Mouse (Mus musculus): ENCODE data around the gene H2-M3. TPM values are rescaled to one million over a fixed set of nuclear protein-coding genes. Genes with fewer than 3 reads are reported as not detected.

H2-M3 gene
- polyA plus RNA-seq, 1 experiment = 3.0 TPM

- 65% methylated on average over 8 of the region's 8 CpGs for WGBS
- H3K4me3 ChIP-seq (replicated peaks; ENCODE audit: insufficient read depth, low read depth, low read length) = peak overlapping the region; percentile 67
- H3K27ac ChIP-seq (ENCODE audit: insufficient read depth, low read length) = no peak overlapping the region
- DNase-seq = no peak
- H3K4me1 ChIP-seq (ENCODE audit: control insufficient read depth, insufficient read depth, low read length) = no peaks in the 10 kb centered on the region
- H3K27me3 ChIP-seq (ENCODE audit: control insufficient read depth, insufficient read depth, low read length) = no peaks in the 10 kb centered on the region
- TF ChIP-seq POLR2A (IDR thresholded peaks at IDR 0.05; ENCODE audit: borderline replicate concordance, insufficient read depth, low read length) (no peak), CTCF (IDR thresholded peaks at IDR 0.05; ENCODE audit: borderline replicate concordance, insufficient read depth, low read depth, low read length) (no peak)
Observed at GRCm38 (mm10) chr17:37270702-37271092, 677 bp downstream of the H2-M3 start.

- Histone ChIP-seq H3K4me3 (replicated peaks; ENCODE audit: insufficient read depth, low read depth, low read length) (no peak overlapping the region), H3K27ac (ENCODE audit: insufficient read depth, low read length) (no peak overlapping the region)
Observed at GRCm38 (mm10) chr17:37275626-37276248, 5.7 kb downstream of the H2-M3 start.

GRCm38 (mm10) chr17:37276573-37276972 is 6.6 kb downstream of the H2-M3 start:
- Histone ChIP-seq H3K27me3 (ENCODE audit: control insufficient read depth, insufficient read depth, low read length) (no peaks in the 10 kb centered on the region), H3K4me3 (replicated peaks; ENCODE audit: insufficient read depth, low read depth, low read length) (no peak overlapping the region), H3K27ac (ENCODE audit: insufficient read depth, low read length) (no peak overlapping the region), H3K4me1 (ENCODE audit: control insufficient read depth, insufficient read depth, low read length) (no peaks in the 10 kb centered on the region)
- TF ChIP-seq POLR2A (IDR thresholded peaks at IDR 0.05; ENCODE audit: borderline replicate concordance, insufficient read depth, low read length) (no peak), CTCF (IDR thresholded peaks at IDR 0.05; ENCODE audit: borderline replicate concordance, insufficient read depth, low read depth, low read length) (no peak)
- no peak for DNase-seq

More at GRCm38 (mm10) chr17:37275626-37276248, 5.7 kb downstream of the H2-M3 start:
- TF ChIP-seq CTCF (IDR thresholded peaks at IDR 0.05; ENCODE audit: borderline replicate concordance, insufficient read depth, low read depth, low read length) = no peak
- no peak for TF ChIP-seq POLR2A (IDR thresholded peaks at IDR 0.05; ENCODE audit: borderline replicate concordance, insufficient read depth, low read length)
- WGBS = 88% methylated on average over 2 of the region's 2 CpGs
- no peaks in the 10 kb centered on the region for H3K27me3 ChIP-seq (ENCODE audit: control insufficient read depth, insufficient read depth, low read length)
- no peaks in the 10 kb centered on the region for H3K4me1 ChIP-seq (ENCODE audit: control insufficient read depth, insufficient read depth, low read length)
- DNase-seq = no peak

- TF ChIP-seq POLR2A (IDR thresholded peaks at IDR 0.05; ENCODE audit: borderline replicate concordance, insufficient read depth, low read length) (no peak), CTCF (IDR thresholded peaks at IDR 0.05; ENCODE audit: borderline replicate concordance, insufficient read depth, low read depth, low read length) (no peak)
- DNase-seq = no peak
- Histone ChIP-seq H3K27me3 (ENCODE audit: control insufficient read depth, insufficient read depth, low read length) (no peaks in the 10 kb centered on the region), H3K27ac (ENCODE audit: insufficient read depth, low read length) (no peak overlapping the region), H3K4me1 (ENCODE audit: control insufficient read depth, insufficient read depth, low read length) (no peaks in the 10 kb centered on the region), H3K4me3 (replicated peaks; ENCODE audit: insufficient read depth, low read depth, low read length) (no peak overlapping the region)
- 10% methylated on average over 1 of the region's 1 CpGs for WGBS
Observed at GRCm38 (mm10) chr17:37280331-37280730, 10.3 kb downstream of the H2-M3 start.

- TF ChIP-seq CTCF (IDR thresholded peaks at IDR 0.05; ENCODE audit: borderline replicate concordance, insufficient read depth, low read depth, low read length) = no peak
- no peak for TF ChIP-seq POLR2A (IDR thresholded peaks at IDR 0.05; ENCODE audit: borderline replicate concordance, insufficient read depth, low read length)
- 72% methylated on average over 1 of the region's 1 CpGs for WGBS
- H3K4me1 ChIP-seq (ENCODE audit: control insufficient read depth, insufficient read depth, low read length) = no peaks in the 10 kb centered on the region
- no peak within 1 kb of the TSS for H3K4me3 ChIP-seq (replicated peaks; ENCODE audit: insufficient read depth, low read depth, low read length)
- DNase-seq = no peak
- no peak within 1 kb of the TSS for H3K27ac ChIP-seq (ENCODE audit: insufficient read depth, low read length)
- no peaks in the 10 kb centered on the region for H3K27me3 ChIP-seq (ENCODE audit: control insufficient read depth, insufficient read depth, low read length)
Observed at GRCm38 (mm10) chr17:37283360-37283759, 13.3 kb downstream of the H2-M3 start, which contains the start of gene Olfr99. Olfr99 (minus strand) TSS chr17:37283460.

GRCm38 (mm10) chr17:37304213-37304612 is 34.2 kb downstream of the H2-M3 start, which contains the start of gene Olfr101:
Olfr101 (minus strand) TSS chr17:37304313.
- H3K4me3 ChIP-seq (replicated peaks; ENCODE audit: insufficient read depth, low read depth, low read length) = no peak within 1 kb of the TSS
- TF ChIP-seq POLR2A (IDR thresholded peaks at IDR 0.05; ENCODE audit: borderline replicate concordance, insufficient read depth, low read length) = no peak
- H3K27ac ChIP-seq (ENCODE audit: insufficient read depth, low read length) = no peak within 1 kb of the TSS
- DNase-seq = no peak
- 74% methylated on average over 4 of the region's 4 CpGs for WGBS
- H3K4me1 ChIP-seq (ENCODE audit: control insufficient read depth, insufficient read depth, low read length) = no peaks in the 10 kb centered on the region
- no peaks in the 10 kb centered on the region for H3K27me3 ChIP-seq (ENCODE audit: control insufficient read depth, insufficient read depth, low read length)

GRCm38 (mm10) chr17:37308483-37308882 is 38.5 kb downstream of the H2-M3 start:
- no peak for TF ChIP-seq POLR2A (IDR thresholded peaks at IDR 0.05; ENCODE audit: borderline replicate concordance, insufficient read depth, low read length)
- TF ChIP-seq CTCF (IDR thresholded peaks at IDR 0.05; ENCODE audit: borderline replicate concordance, insufficient read depth, low read depth, low read length) = no peak
- no peaks in the 10 kb centered on the region for H3K4me1 ChIP-seq (ENCODE audit: control insufficient read depth, insufficient read depth, low read length)
- H3K27me3 ChIP-seq (ENCODE audit: control insufficient read depth, insufficient read depth, low read length) = no peaks in the 10 kb centered on the region
- no peak overlapping the region for H3K4me3 ChIP-seq (replicated peaks; ENCODE audit: insufficient read depth, low read depth, low read length)
- no peak for DNase-seq
- H3K27ac ChIP-seq (ENCODE audit: insufficient read depth, low read length) = no peak overlapping the region
- 42% methylated on average over 4 of the region's 4 CpGs for WGBS

GRCm38 (mm10) chr17:37310146-37310699 is 40.2 kb downstream of the H2-M3 start:
- no peak overlapping the region for H3K27ac ChIP-seq (ENCODE audit: insufficient read depth, low read length)
- H3K27me3 ChIP-seq (ENCODE audit: control insufficient read depth, insufficient read depth, low read length) = no peaks in the 10 kb centered on the region
- H3K4me3 ChIP-seq (replicated peaks; ENCODE audit: insufficient read depth, low read depth, low read length) = no peak overlapping the region
- WGBS = 53% methylated on average over 2 of the region's 2 CpGs
- TF ChIP-seq POLR2A (IDR thresholded peaks at IDR 0.05; ENCODE audit: borderline replicate concordance, insufficient read depth, low read length) (no peak), CTCF (IDR thresholded peaks at IDR 0.05; ENCODE audit: borderline replicate concordance, insufficient read depth, low read depth, low read length) (no peak)
- DNase-seq = no peak
- no peaks in the 10 kb centered on the region for H3K4me1 ChIP-seq (ENCODE audit: control insufficient read depth, insufficient read depth, low read length)

Data from cerebellum, adult 2 months (tissue).